Mouse (Mus musculus) heart, embryonic 16.5 days (tissue): ENCODE data around the gene Chic2. TPM values are rescaled to one million over a fixed set of nuclear protein-coding genes. Genes with fewer than 3 reads are reported as not detected.

Experiments
- ATAC-seq: fragments of 200-750 bp; cut with Nextera tagmentation; replicated peaks from 2 replicates; pipeline ENCODE4 v1.8.0; 2017; ENCODE audit warnings: moderate number of reproducible peaks; ENCODE audit not compliant: insufficient read depth, low FRiP score; ENCODE audit errors: extremely low read depth
- H3K27ac ChIP-seq: fragments of 300-500 bp; sonication (generic); 2 replicates; pipeline ENCODE4 v1.5.1; 2014; ENCODE audit warnings: mild to moderate bottlenecking, low read length, control low read depth, moderate library complexity
- H3K27me3 ChIP-seq: fragments of 300-500 bp; sonication (generic); 2 replicates; pipeline ENCODE4 v1.6.1; 2014; ENCODE audit warnings: low read length, mixed read lengths; ENCODE audit not compliant: control insufficient read depth, insufficient read depth
- H3K36me3 ChIP-seq: fragments of 300-500 bp; sonication (generic); 2 replicates; pipeline ENCODE4 v1.6.1; 2014; ENCODE audit not compliant: control insufficient read depth, insufficient read depth
- H3K4me1 ChIP-seq: fragments of 300-500 bp; sonication (generic); 2 replicates; pipeline ENCODE4 v1.6.1; 2014; ENCODE audit warnings: low read length, mixed read lengths; ENCODE audit not compliant: control insufficient read depth, insufficient read depth
- H3K4me2 ChIP-seq: fragments of 300-500 bp; sonication (generic); 2 replicates; pipeline ENCODE4 v1.6.1; 2014; ENCODE audit warnings: low read depth, mild to moderate bottlenecking, control low read depth, low read length
- H3K4me3 ChIP-seq: fragments of 300-500 bp; sonication (generic); 2 replicates; pipeline ENCODE4 v1.5.1; 2014; ENCODE audit warnings: mild to moderate bottlenecking, control low read depth, low read length
- H3K9ac ChIP-seq: fragments of 300-500 bp; sonication (generic); 2 replicates; pipeline ENCODE4 v1.6.1; 2014; ENCODE audit warnings: low read length, control low read depth
- H3K9me3 ChIP-seq: fragments of 300-500 bp; sonication (generic); replicated peaks from 2 replicates; pipeline ENCODE4 v1.6.1; 2016; ENCODE audit warnings: low read length; ENCODE audit not compliant: control insufficient read depth
- WGBS: fragments of 180-500 bp; shearing (Covaris S2); extraction: QIAGEN DNeasy Blood & Tissue Kit; methylation state at CpG from one replicate; pipeline ENCODE4 v1.1.7; 2014; 5-methylcytosine and 5-hydroxymethylcytosine counted together
- polyA plus RNA-seq: library from polyadenylated mRNA; unstranded; fragments of >200 nt; fragmentation: Nextera tagmentation; extraction: Ambion mirVana; gene quantifications from 2 replicates; pipeline ENCODE4 v1.2.1, GENCODE M21; 2015

Chic2 gene
- polyA plus RNA-seq, 1 experiment from 2014 or later, result 21.6 TPM

DNA sequence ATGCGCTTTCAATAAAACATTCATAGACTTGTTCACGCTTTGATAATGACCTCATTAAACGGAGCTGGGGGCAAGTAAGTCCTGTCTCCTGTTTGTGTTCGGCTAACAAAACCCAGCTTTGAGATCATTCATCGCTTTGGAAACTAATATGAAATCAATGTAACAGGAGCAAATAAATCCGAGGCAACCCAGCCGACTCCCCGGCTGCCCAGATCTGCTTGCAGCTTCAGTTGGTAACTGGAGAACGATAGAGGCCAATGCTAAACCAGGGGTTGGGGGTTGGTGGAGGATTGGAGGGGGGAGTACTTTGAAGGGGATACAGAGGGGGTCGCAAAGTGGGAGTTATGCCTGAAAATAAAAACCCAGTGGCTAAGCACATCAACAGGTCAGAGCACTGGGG lies 27.4 kb upstream of the Chic2 start:
- Histone ChIP-seq H3K27me3 (peaks cover 96% of the 10 kb centered on the region), H3K9me3 (no peaks in the 10 kb centered on the region), H3K27ac (no peak overlapping the region), H3K4me2 (no peak overlapping the region), H3K9ac (no peak overlapping the region), H3K4me3 (no peak overlapping the region), H3K36me3 (no peaks in the 10 kb centered on the region), H3K4me1 (peaks cover 12% of the 10 kb centered on the region)
- 3% methylated on average over 10 of the region's 10 CpGs for WGBS
- ATAC-seq, result no peak

DNA sequence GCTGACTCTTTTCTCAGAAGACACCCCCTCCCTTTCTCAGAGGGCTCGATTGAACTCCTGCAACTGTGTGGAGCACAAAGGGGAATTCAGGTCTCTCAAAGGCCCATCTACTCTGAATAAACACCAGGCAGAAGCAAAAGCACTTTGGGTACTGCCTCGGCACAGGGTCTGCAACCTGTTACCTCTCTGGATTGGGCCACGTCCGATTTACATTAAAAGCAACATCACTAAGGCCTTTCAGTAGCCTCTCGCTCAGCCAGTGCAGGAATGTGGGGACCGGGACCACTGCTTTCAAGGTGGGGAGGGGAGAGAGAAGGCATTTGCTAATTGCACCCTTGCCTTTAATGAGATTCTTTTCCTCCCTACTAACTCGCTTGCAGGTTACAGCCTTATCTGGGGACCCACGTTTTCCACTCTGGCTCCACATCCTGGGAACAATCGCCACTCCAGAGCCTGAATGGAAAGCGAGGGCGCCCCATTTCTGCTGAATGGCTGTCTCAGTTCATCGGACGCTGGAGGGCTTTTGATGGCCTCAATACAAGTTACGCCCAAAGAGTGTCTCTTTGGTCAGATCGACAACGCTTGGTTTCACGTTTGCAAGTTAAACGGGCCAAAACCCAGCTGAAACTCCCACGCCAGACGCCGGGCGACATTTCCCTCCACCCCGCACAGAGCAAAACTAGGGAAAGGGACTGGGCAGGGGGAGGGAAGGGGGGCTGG lies 26.2 kb upstream of the Chic2 start:
- Histone ChIP-seq H3K4me3 (no peak overlapping the region), H3K36me3 (no peaks in the 10 kb centered on the region), H3K27ac (no peak overlapping the region), H3K27me3 (peaks cover 87% of the 10 kb centered on the region), H3K9ac (no peak overlapping the region), H3K4me2 (peak overlapping the region; percentile 23), H3K4me1 (peaks cover 11% of the 10 kb centered on the region), H3K9me3 (no peaks in the 10 kb centered on the region)
- ATAC-seq, result no peak
- WGBS, result 4% methylated on average over 23 of the region's 23 CpGs

DNA sequence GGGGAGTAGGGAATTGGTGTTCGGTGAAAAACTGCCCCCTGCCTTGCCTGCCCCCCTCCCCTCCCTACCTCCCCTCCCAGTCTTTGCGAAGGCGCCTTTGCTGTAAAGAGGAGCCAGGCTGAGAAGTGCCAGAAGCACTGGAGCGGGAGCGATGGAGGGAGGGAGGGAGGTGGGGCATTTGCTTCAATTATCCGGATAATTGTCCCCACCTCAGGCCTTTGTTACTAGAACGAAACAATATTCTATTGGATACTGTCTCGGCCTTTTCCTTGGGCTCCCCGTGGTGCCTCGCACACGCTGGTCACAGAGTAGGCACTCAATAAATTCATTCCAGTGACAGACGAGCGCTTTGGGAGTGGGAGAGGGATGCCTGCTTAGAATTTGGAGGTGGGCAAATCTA lies 25.6 kb upstream of the Chic2 start:
- Histone ChIP-seq H3K9me3 (peaks cover 2% of the 10 kb centered on the region; the same call in 1 of the 2 replicates), H3K9ac (no peak overlapping the region), H3K4me1 (peaks cover 8% of the 10 kb centered on the region), H3K4me2 (no peak overlapping the region), H3K27me3 (peaks cover 81% of the 10 kb centered on the region), H3K27ac (no peak overlapping the region), H3K4me3 (no peak overlapping the region), H3K36me3 (no peaks in the 10 kb centered on the region)
- 9% methylated on average over 13 of the region's 13 CpGs for WGBS
- no peak for ATAC-seq

DNA sequence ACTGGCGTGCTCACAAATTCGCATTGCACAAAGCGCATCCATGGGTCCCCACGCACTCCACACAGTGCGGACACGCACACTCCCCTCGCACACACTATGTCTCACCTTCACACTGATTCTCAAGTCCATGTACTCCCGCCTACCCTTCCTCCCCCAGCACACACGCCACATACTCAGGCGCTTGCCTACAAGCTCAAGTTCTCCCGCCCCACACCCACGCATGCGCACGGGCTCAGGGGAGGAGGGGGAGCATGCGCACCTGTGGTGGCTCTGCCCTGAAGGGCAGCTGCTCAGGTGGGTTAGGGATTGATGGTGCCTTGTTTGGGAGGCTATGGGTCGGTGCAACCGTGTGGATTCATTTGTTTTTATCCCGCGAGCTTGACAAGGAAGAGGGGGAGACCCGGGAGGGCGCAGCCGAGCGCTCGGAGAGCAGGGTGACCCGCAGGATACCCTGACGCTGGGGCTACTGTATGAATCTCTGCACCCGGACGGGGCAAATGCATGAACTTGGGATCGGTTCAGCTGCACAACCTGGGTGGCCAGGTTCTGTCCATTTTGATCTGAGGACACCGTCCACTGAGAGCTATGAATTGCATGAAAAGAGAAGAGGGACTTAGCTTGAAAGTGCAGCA lies 22.7 kb upstream of the Chic2 start:
- peak overlapping the region; percentile 60 for H3K4me3 ChIP-seq
- peaks cover 8% of the 10 kb centered on the region for H3K4me1 ChIP-seq
- H3K4me2 ChIP-seq, result peak overlapping the region; percentile 90
- H3K36me3 ChIP-seq, result no peaks in the 10 kb centered on the region
- WGBS, result under 1% methylated on average over 30 of the region's 30 CpGs
- H3K9me3 ChIP-seq, result peaks cover 3% of the 10 kb centered on the region; the same call in 1 of the 2 replicates
- H3K9ac ChIP-seq, result peak overlapping the region; percentile 41
- H3K27me3 ChIP-seq, result peaks cover 52% of the 10 kb centered on the region
- ATAC-seq, result peak; percentile 55; the same call in 1 of the 2 replicates
- H3K27ac ChIP-seq, result no peak overlapping the region

DNA sequence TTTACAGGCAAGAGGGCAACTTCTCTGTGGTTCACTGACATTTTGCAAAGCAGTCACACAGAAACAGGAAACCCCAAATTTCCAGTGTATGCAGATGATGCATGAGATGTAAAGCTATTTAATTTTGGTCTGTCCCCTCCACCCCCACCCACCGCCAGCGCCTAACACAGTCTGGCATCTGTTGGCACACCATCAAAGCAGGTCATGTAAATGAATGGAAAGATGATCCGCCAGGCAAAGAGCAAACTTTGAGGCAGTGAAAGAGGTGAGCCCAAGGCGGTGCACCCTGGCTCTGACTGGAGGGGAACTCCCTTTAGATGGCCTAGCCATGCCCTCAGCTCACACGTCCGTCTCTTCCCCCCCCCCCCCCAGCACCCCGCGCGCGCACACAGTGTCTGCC lies 22.1 kb upstream of the Chic2 start:
- peak overlapping the region; percentile 90 for H3K4me2 ChIP-seq
- no peaks in the 10 kb centered on the region for H3K36me3 ChIP-seq
- H3K9ac ChIP-seq, result peak overlapping the region; percentile 41; the same call in 1 of the 2 replicates
- peaks cover 46% of the 10 kb centered on the region for H3K27me3 ChIP-seq
- WGBS, result 9% methylated on average over 8 of the region's 10 CpGs
- no peak overlapping the region for H3K27ac ChIP-seq
- peak overlapping the region; percentile 60 for H3K4me3 ChIP-seq
- H3K9me3 ChIP-seq, result peaks cover 3% of the 10 kb centered on the region; the same call in 1 of the 2 replicates
- 0 out of 2 replicates have a peak, but pooled peaks have one; percentile 6 for ATAC-seq
- peaks cover 8% of the 10 kb centered on the region for H3K4me1 ChIP-seq

DNA sequence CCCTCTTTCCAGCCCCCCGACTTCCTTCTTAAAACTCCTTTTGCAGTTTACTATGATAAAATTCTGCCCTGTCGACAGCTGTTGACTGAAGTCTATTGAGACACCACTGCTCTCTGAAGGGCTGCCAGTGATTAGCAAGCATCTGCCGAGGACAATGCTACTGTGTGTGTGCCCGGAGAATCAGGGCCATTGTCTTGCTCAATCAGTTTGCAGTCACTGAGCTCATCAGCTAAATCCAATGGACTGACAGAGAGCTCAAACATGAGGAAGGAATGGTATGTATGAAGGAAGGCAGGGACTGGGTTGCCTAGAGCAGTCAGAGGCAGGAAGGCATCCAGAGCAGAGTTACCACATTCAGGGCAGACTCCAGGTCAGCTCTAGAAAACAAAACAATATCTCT lies 18.6 kb upstream of the Chic2 start:
- Histone ChIP-seq H3K9me3 (peaks cover 3% of the 10 kb centered on the region; the same call in 1 of the 2 replicates), H3K27me3 (peaks cover 14% of the 10 kb centered on the region), H3K4me3 (no peak overlapping the region), H3K36me3 (no peaks in the 10 kb centered on the region), H3K9ac (no peak overlapping the region), H3K27ac (no peak overlapping the region), H3K4me1 (peaks cover 5% of the 10 kb centered on the region), H3K4me2 (no peak overlapping the region)
- ATAC-seq, result no peak
- WGBS, result 28% methylated on average over 4 of the region's 4 CpGs

DNA sequence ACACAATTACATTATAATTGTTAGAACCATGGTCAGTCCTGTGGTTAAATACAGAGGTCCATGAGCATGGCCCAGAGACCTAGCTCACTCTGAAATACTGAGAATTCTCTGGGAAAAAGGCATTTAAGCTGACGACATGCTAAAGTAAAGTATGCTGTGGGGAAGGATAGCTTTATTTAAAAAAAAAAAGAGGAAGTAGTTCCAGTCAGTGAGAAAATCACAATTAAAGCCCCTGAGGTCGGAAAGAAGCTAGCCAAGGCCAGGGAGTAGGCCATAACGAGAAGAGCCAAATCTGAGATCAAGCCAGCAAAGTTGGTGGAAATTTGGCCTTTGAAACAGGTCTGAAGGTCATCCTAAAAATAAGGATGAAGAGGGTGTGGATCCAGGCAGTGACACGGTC lies 6.5 kb upstream of the Chic2 start:
- Histone ChIP-seq H3K36me3 (no peaks in the 10 kb centered on the region), H3K27ac (no peak overlapping the region), H3K27me3 (no peaks in the 10 kb centered on the region; the same call in 1 of the 2 replicates), H3K9ac (no peak overlapping the region), H3K4me2 (no peak overlapping the region), H3K9me3 (no peaks in the 10 kb centered on the region), H3K4me1 (no peaks in the 10 kb centered on the region), H3K4me3 (no peak overlapping the region)
- 62% methylated on average over 4 of the region's 4 CpGs for WGBS
- no peak for ATAC-seq

DNA sequence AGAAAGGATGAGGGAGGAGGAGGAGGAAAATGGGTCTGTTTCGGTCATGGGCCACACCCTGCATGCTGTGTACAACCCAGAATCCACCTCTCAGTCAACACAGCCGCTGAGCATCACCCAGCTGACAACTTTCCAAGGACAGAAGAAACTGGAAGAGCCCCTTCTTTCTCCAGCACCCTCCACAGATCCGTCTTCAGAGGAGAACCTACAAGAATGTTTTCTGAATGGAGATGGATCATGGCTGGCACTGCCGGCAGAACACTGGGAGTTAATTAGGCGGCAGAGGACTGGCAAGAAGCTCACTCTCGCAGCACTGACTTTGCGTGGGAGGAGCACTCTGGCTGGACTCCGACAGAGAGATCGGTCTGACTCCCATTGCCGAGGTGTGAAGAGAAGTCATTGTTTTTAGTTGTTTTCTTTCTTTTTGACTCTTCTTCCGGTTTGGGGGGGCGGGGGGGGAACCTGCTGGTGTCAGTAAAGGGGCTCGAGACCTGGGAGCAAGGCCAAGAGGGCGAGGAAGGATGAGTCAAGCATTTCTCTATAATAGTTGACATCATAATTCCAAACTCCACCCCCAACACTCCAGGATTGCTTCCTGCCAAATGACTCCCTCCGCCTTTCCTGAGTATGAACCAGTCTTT lies 2.2 kb upstream of the Chic2 start:
- WGBS, result 40% methylated on average over 15 of the region's 15 CpGs
- H3K9ac ChIP-seq, result no peak overlapping the region
- H3K36me3 ChIP-seq, result no peaks in the 10 kb centered on the region
- peaks cover 10% of the 10 kb centered on the region for H3K4me1 ChIP-seq
- H3K4me2 ChIP-seq, result peak overlapping the region; percentile 8; the same call in 1 of the 2 replicates
- ATAC-seq, result no peak
- no peaks in the 10 kb centered on the region for H3K27me3 ChIP-seq
- no peaks in the 10 kb centered on the region for H3K9me3 ChIP-seq
- no peak overlapping the region for H3K27ac ChIP-seq
- H3K4me3 ChIP-seq, result no peak overlapping the region

DNA sequence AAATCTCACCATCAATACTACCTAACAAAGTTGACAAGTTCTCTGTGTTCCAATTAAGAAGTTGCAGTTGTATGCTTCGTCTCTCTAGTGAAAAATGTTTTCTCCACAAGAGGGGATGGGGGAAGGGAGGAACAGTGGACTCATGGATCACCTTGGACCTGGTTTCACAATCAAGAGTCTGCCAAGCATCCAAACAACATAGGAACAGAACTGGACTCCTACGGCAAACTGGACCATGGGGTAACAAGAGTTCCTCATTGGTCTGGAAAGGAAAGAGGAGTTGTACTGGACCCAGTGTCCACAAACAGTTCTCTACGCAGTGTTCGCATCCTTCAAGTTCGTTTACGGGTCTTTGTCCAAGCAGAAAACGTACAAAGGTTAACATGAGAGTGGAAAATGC lies 797 bp upstream of the Chic2 start:
- no peak for ATAC-seq
- WGBS, result 83% methylated on average over 7 of the region's 7 CpGs

More for the DNA sequence above, 797 bp upstream of the Chic2 start:
- 0 out of 2 replicates have a peak, but pooled peaks cover 6% of the 10 kb centered on the region for H3K36me3 ChIP-seq
- no peak overlapping the region for H3K4me2 ChIP-seq
- no peak overlapping the region for H3K27ac ChIP-seq
- no peak overlapping the region for H3K9ac ChIP-seq
- no peak overlapping the region for H3K4me3 ChIP-seq
- H3K9me3 ChIP-seq, result no peaks in the 10 kb centered on the region; the same call in 1 of the 2 replicates
- peaks cover 10% of the 10 kb centered on the region for H3K4me1 ChIP-seq
- no peaks in the 10 kb centered on the region for H3K27me3 ChIP-seq
